Mouse (Mus musculus) heart, adult 11 months (tissue): ENCODE measurements at regions not wholly inside any gene's neighbourhood (a gene's known extent, or its start where the extent isn't known, plus 50 kb on each side); places are given as distances from the start of the nearest gene placed in this dataset.
"Not testable (repeated sequence)": the region's sequence is repeated elsewhere in the genome, so short reads cannot be mapped to it uniquely, and the experiment has no call there.

Source experiments
- DNase-seq: peaks from one replicate; pipeline ENCODE4 v3.0.0; 2022

GRCm38 (mm10) chr12:19646071-19646470, 308.2 kb upstream of the Gm21863 start:
- DNase-seq: peak; percentile 95

GRCm38 (mm10) chr12:19668541-19668940, 285.8 kb upstream of the Gm21863 start:
- not testable (repeated sequence) for DNase-seq

GRCm38 (mm10) chr12:19670636-19671035, 283.7 kb upstream of the Gm21863 start:
- not testable (repeated sequence) for DNase-seq
